Mouse (Mus musculus): ENCODE data around the gene Slc16a6.

DNA sequence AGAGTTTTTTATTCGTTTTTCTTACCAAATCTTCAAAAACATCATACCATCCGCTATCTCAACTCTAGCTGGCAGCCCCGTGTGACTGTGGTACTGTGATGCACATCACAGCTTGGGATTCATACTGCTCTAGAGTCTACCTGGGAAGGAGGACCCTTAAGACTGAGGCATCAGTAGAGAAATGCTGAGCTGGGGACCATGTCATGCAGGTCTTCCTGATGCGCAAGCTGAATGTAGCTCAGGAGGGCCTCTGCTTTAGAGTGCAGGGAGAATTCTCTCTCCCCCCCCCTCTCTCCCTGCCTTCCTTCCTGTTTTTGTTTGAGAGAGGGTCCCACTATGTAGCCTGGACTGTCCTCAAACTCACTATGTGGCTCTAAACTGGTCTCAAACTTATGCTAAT is 32.8 kb downstream of the Slc16a6 start:
- no peak for TF ChIP-seq USF1 (IDR thresholded peaks at IDR 0.05; ENCODE audit: low read depth)
- no peak for TF ChIP-seq POLR2A (IDR thresholded peaks at IDR 0.05; ENCODE audit: insufficient read length, low read depth)
- no peak for TF ChIP-seq TCF3 (IDR thresholded peaks at IDR 0.05; ENCODE audit: insufficient read length, low read depth)
- TF ChIP-seq MAX (IDR thresholded peaks at IDR 0.05; ENCODE audit: low read depth): no peak
- TF ChIP-seq TCF12 (IDR thresholded peaks at IDR 0.05; ENCODE audit: insufficient read depth, poor library complexity, severe bottlenecking): no peak
- no peak for TF ChIP-seq MYOG (IDR thresholded peaks at IDR 0.05; ENCODE audit: control insufficient read depth in 1 of 3, insufficient read depth in 1 of 3, insufficient read length in 2 of 3, low read depth in 2 of 3)

All from myocyte (in vitro differentiated cells).